Mouse (Mus musculus) heart, embryonic 13.5 days (tissue): Measurements from ENCODE around the gene Dgkg. TPM values are rescaled to one million over a fixed set of nuclear protein-coding genes. Genes with fewer than 3 reads are reported as not detected.
A peak's percentile ranks its signal among the peaks of the same experiment; 100 is the strongest.

Source experiments
- ATAC-seq: fragments of 200-750 bp; cut with Nextera tagmentation; 2 replicates; pipeline ENCODE4 v1.8.0; 2017; ENCODE audit warnings: moderate TSS enrichment; ENCODE audit not compliant: insufficient number of reproducible peaks, low FRiP score, low TSS enrichment; ENCODE audit errors: extremely low read depth
- H3K27ac ChIP-seq: fragments of 300-500 bp; sonication (generic); replicated peaks from 2 replicates; pipeline ENCODE4 v1.5.1; 2015; ENCODE audit warnings: moderate library complexity, mild to moderate bottlenecking, inconsistent platforms
- H3K27me3 ChIP-seq: fragments of 300-500 bp; sonication (generic); replicated peaks from 2 replicates; pipeline ENCODE4 v1.6.1; 2015; ENCODE audit warnings: mild to moderate bottlenecking, inconsistent platforms
- H3K36me3 ChIP-seq: fragments of 300-500 bp; sonication (generic); 2 replicates; pipeline ENCODE4 v1.6.1; 2015; ENCODE audit warnings: mild to moderate bottlenecking, inconsistent platforms
- H3K4me1 ChIP-seq: fragments of 300-500 bp; sonication (generic); 2 replicates; pipeline ENCODE4 v1.6.1; 2015; ENCODE audit warnings: inconsistent platforms
- H3K4me2 ChIP-seq: fragments of 300-500 bp; sonication (generic); 2 replicates; pipeline ENCODE4 v1.6.1; 2015; ENCODE audit warnings: inconsistent platforms, mild to moderate bottlenecking, moderate library complexity
- H3K4me3 ChIP-seq: fragments of 300-500 bp; sonication (generic); 2 replicates; pipeline ENCODE4 v1.5.1; 2015; ENCODE audit warnings: moderate library complexity, mild to moderate bottlenecking, inconsistent platforms
- H3K9ac ChIP-seq: fragments of 300-500 bp; sonication (generic); 2 replicates; pipeline ENCODE4 v1.6.1; 2015; ENCODE audit warnings: inconsistent platforms, mild to moderate bottlenecking, moderate library complexity
- H3K9me3 ChIP-seq: fragments of 300-500 bp; sonication (generic); 2 replicates; pipeline ENCODE4 v1.6.1; 2016; ENCODE audit warnings: inconsistent platforms
- WGBS: fragments of 180-500 bp; shearing (Covaris S2); methylation state at CpG from one replicate; pipeline ENCODE4 v1.1.7; 2015; ENCODE audit warnings: mixed read lengths; 5-methylcytosine and 5-hydroxymethylcytosine counted together
- polyA plus RNA-seq: library from polyadenylated mRNA; unstranded; fragments of >200 nt; fragmentation: Nextera tagmentation; extraction: Ambion mirVana; gene quantifications from 2 replicates; pipeline ENCODE4 v1.2.1, GENCODE M21; 2015

Gene Dgkg
- 0.43 and 0.62 TPM in 2 replicates for polyA plus RNA-seq

DNA sequence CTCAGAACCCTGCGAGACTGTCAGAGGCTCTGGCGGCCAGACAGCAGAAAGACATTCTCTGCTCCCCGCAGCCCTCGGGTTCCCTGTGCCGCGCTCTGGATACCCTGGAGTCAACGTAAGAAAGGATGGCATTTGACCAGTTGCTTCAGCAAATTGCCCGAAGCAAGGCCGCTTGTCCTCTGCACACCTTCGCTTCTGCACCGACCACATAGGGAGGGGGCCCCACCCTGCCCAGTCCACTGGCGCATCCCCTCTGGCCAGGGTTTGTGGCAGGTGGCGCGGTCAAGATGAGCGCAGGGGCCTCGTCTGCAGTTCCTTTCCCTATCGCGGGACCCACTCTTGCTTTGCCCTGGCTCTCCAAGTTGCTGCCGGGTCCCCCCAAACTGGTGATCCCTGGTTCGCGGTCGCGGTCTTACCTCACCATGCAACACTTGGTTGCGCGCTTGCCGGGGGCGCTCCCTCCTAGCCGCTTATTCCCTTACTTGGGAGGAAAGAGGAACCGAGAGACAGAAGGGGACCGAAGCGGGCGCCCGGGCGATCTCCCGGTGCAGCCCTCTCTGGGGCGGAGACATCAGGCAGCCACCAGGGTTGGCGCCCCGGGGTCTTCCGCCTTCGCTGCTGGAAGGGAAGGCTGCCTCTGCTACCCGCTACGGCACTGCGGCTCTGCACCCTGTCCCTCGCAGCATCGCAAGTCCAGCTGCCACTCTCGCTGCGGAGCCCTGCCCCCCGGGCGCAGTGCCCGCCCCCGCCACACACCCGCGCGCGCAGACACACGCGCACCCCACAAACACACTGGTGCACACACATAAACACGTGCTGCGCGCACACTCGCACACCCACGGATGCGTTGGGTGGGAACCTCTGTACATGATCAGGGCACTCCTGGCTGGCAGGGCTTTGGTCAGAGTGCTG is at the start of gene Dgkg:
Dgkg (minus strand) TSS at position 689 of the 912 bp plus-strand sequence.
- Histone ChIP-seq H3K27me3 (peaks cover 70% of the 10 kb centered on the region), H3K4me1 (peaks cover 21% of the 10 kb centered on the region), H3K4me3 (peak within 1 kb of the TSS; percentile 55), H3K9me3 (no peaks in the 10 kb centered on the region), H3K9ac (peak within 1 kb of the TSS; percentile 42), H3K36me3 (no peaks in the 10 kb centered on the region), H3K27ac (no peak within 1 kb of the TSS), H3K4me2 (peak within 1 kb of the TSS; percentile 81)
- ATAC-seq = no peak
- under 1% methylated on average over 61 of the region's 63 CpGs for WGBS

DNA sequence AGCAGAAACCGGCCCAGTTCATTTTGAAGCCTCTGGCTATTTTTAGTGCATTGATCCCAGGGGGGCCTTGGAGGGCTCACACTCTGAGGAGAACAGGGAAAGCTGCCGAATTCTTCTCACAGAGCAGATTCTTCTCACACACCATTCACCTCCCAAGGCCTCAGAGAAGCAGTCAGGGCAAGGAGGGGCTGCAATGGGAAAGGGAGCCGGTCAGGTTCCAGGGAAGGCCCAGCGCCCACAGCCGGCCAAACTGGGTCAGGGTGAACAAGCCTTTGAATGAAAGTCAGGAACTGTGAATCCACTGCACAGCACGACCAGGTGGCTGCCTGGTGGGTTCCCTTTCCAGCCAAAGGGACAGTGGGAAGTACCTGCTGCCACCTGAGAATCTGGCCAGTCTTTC is 47.9 kb upstream of the Dgkg start:
- no peaks in the 10 kb centered on the region for H3K9me3 ChIP-seq
- no peaks in the 10 kb centered on the region for H3K36me3 ChIP-seq
- ATAC-seq = no peak
- no peak overlapping the region for H3K4me2 ChIP-seq
- peaks cover 16% of the 10 kb centered on the region for H3K4me1 ChIP-seq
- no peaks in the 10 kb centered on the region for H3K27me3 ChIP-seq
- 0 out of 2 replicates have a peak overlapping the region, but pooled peaks have one; percentile 40 for H3K9ac ChIP-seq
- 31% methylated on average over 6 of the region's 6 CpGs for WGBS
- 0 out of 2 replicates have a peak overlapping the region, but pooled peaks have one; percentile 12 for H3K27ac ChIP-seq
- H3K4me3 ChIP-seq = no peak overlapping the region

DNA sequence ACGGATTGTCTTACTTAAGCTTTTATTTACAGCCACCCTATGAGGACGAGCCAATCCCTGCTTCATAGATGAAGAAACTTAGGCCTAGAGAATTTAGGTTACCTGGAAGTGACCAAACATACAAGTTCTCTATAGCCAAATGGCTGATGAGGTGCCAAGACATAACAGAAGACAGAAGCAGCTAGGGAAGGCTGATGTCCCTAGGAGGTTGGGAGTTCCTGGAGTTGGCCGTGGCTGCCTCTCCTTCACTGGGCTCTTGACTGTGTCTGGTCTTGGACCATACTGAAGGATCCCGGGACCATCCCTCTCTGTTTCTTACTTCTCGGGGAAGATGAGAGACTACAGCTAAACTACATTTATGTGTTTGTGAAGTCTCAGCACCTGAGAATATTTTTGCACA is 47.1 kb upstream of the Dgkg start:
- no peaks in the 10 kb centered on the region for H3K36me3 ChIP-seq
- no peaks in the 10 kb centered on the region for H3K27me3 ChIP-seq
- no peak overlapping the region for H3K27ac ChIP-seq
- 76% methylated on average over 5 of the region's 5 CpGs for WGBS
- no peak for ATAC-seq
- H3K9ac ChIP-seq = no peak overlapping the region
- no peak overlapping the region for H3K4me2 ChIP-seq
- H3K9me3 ChIP-seq = no peaks in the 10 kb centered on the region
- no peak overlapping the region for H3K4me3 ChIP-seq
- H3K4me1 ChIP-seq = peaks cover 23% of the 10 kb centered on the region

DNA sequence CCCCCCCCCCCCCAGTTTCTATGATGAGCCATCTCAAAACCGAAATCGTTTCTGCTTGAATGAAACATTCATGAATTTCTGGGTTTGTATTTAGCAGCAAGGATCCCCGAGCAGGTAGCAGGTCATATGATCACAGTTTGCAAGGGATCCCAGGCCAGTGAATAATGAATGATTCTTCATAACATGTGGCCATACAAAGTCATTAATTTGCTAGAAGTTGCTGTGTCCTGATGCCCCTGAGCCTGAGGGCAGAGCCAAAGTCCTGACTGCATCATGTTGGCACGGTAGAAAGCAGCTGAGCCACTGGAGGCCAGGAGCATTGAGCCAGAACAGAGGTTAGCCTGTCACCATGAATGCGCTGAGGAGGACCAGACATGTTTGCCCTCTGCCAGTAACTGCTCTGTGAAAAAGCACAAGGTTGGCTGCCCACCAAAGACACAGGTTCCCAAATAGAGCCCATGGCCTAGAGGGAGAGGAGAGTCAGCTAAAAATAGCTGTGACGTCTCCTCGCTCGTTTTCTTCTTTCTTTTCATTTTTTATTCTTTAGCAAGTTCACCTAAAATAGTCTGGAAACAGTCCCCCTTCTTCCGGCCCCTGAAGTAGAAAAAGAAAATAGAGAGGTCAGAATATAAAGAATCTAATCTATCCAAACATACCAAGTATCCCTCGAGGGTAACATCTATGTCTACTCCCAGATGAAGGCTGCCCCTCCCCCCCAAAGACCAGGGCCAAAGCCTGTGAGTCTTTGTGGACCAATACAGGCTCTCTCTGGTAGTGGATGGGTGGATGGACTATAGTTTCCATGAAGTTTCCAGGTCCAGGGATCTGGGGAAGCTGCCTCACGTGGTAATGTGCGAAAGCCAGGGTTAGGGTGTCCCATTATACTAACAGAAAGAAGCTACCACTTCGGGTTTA is 42.1 kb upstream of the Dgkg start:
- ATAC-seq = peak; percentile 42; the same call in 1 of the 2 replicates
- 49% methylated on average over 13 of the region's 13 CpGs for WGBS
- H3K36me3 ChIP-seq = no peaks in the 10 kb centered on the region

DNA sequence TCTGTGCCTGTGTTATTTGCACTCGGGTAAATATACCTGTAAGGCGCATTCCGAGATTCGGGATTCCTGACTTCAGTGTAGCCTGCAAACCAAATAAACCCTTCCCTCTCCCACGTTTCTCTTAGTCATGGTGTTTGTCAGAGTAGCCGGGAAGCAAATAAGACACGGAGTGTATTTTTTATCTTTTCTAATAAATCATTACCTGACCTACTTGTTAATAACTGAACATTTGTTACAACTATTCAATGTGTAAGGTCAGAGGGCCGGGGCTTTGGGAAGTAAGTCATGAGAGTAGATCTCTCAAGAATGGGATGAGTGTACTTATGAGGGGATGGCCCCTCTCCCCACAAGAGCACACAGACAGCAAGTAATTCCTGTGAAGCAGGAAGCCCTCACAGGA is 41.1 kb upstream of the Dgkg start:
- H3K27ac ChIP-seq = no peak overlapping the region
- H3K9me3 ChIP-seq = no peaks in the 10 kb centered on the region
- no peak overlapping the region for H3K4me2 ChIP-seq
- 81% methylated on average over 8 of the region's 8 CpGs for WGBS
- no peak overlapping the region for H3K4me3 ChIP-seq
- no peak for ATAC-seq
- H3K36me3 ChIP-seq = no peaks in the 10 kb centered on the region
- H3K4me1 ChIP-seq = peaks cover 17% of the 10 kb centered on the region
- H3K27me3 ChIP-seq = no peaks in the 10 kb centered on the region
- no peak overlapping the region for H3K9ac ChIP-seq

More for the DNA sequence above, 42.1 kb upstream of the Dgkg start:
- Histone ChIP-seq H3K4me3 (no peak overlapping the region), H3K4me2 (0 out of 2 replicates have a peak overlapping the region, but pooled peaks have one; percentile 7), H3K4me1 (peaks cover 17% of the 10 kb centered on the region), H3K27ac (peak overlapping the region; percentile 43), H3K9ac (no peak overlapping the region), H3K9me3 (no peaks in the 10 kb centered on the region), H3K27me3 (no peaks in the 10 kb centered on the region)

DNA sequence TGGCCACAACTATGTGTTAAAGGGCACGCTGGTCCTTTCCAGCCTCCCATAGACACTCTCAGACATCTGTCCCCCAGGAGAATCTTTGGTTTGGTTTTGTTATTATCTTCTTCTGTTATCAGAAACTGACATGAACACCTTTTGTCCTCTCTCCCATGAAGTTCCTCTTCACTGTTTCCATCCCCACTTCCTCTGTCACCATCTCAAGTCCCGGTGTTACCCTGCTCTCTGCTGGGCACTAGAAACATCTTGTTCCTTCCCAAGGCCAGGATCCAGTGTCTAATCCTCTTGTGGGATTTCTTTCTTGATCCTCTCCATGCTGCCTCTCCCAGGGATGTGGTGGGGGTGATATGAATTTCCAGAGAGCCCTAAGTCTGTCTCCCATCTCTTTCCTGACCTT is 32.6 kb upstream of the Dgkg start:
- Histone ChIP-seq H3K27me3 (no peaks in the 10 kb centered on the region), H3K4me3 (no peak overlapping the region), H3K9me3 (no peaks in the 10 kb centered on the region), H3K4me2 (no peak overlapping the region), H3K4me1 (no peaks in the 10 kb centered on the region), H3K9ac (no peak overlapping the region), H3K36me3 (no peaks in the 10 kb centered on the region), H3K27ac (no peak overlapping the region)
- ATAC-seq = no peak
- WGBS = 72% methylated on average over 2 of the region's 2 CpGs

DNA sequence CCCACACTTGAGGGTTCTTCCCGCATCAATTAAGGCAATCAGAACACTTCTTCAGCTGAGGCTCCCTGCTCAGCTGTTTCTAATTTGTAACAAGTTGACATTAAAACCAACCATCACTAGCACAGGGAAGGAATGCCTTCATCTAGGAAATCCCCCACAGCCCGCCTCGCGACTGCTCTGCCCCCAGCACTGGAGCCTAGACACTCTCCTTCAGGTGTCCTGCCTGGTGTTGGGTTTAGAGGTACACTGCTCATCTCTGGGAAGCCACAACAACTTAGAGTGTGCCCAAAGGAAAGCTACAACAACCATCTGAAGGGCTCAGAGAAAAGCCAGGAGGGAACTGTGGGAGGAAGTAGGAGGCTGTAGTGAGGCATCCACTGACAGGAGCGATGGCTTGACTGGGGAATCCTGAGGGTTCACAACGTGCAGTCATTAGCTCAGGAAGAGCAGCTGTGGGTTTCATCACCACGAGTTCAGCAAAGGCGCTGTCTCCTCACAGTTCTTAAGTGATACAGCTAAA is 30.8 kb upstream of the Dgkg start:
- 58% methylated on average over 8 of the region's 8 CpGs for WGBS
- ATAC-seq = no peak
- no peaks in the 10 kb centered on the region for H3K4me1 ChIP-seq
- no peaks in the 10 kb centered on the region for H3K36me3 ChIP-seq
- no peak overlapping the region for H3K27ac ChIP-seq
- no peaks in the 10 kb centered on the region for H3K9me3 ChIP-seq
- H3K4me3 ChIP-seq = no peak overlapping the region
- no peaks in the 10 kb centered on the region for H3K27me3 ChIP-seq
- H3K4me2 ChIP-seq = no peak overlapping the region
- no peak overlapping the region for H3K9ac ChIP-seq

DNA sequence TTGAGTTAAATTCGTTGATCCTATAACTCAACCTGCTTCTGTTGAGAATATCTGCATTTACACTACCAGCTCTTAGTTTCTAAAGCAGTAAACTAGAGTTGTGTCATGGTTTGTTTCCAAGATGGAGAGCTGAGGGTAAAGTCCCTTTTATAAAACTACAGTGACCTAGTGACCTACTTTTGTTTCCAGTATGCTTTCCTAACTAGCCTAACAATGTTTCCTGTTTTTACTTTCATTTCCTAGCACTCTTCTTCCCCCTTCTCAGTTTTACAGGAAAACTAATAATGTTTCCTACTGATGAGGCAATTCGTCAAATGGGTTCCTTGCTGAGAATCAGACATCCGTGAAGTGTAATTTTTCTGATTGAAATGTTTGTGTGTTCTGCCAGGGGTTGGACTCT is 26.6 kb upstream of the Dgkg start:
- 77% methylated on average over 3 of the region's 3 CpGs for WGBS
- no peaks in the 10 kb centered on the region for H3K9me3 ChIP-seq

DNA sequence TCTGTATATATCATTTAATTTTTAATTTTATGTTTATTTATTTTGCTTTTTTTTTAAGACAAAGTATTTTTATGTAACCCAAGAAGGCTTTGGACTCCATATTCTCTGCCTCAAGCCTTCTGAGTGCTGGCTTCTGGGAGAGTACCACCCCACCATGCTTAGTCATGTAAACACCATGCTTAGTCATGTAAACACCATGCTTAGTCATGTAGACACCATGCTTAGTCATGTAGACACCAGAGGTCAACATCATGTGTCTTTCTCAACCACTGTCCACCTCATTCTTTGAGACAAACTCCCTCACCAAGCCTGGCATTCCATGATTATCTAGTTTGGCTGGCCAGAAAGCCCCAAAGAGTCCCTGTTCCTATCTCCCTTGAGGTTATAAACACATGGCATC is 25.7 kb upstream of the Dgkg start:
- H3K9ac ChIP-seq = no peak overlapping the region
- no peak overlapping the region for H3K27ac ChIP-seq
- H3K27me3 ChIP-seq = no peaks in the 10 kb centered on the region
- ATAC-seq = no peak
- H3K36me3 ChIP-seq = no peaks in the 10 kb centered on the region
- no peak overlapping the region for H3K4me2 ChIP-seq
- H3K9me3 ChIP-seq = no peaks in the 10 kb centered on the region
- H3K4me1 ChIP-seq = no peaks in the 10 kb centered on the region
- no peak overlapping the region for H3K4me3 ChIP-seq

More for the DNA sequence above, 26.6 kb upstream of the Dgkg start:
- Histone ChIP-seq H3K4me3 (no peak overlapping the region), H3K4me1 (no peaks in the 10 kb centered on the region), H3K9ac (no peak overlapping the region), H3K36me3 (no peaks in the 10 kb centered on the region), H3K4me2 (no peak overlapping the region), H3K27ac (no peak overlapping the region), H3K27me3 (no peaks in the 10 kb centered on the region)
- ATAC-seq = no peak

DNA sequence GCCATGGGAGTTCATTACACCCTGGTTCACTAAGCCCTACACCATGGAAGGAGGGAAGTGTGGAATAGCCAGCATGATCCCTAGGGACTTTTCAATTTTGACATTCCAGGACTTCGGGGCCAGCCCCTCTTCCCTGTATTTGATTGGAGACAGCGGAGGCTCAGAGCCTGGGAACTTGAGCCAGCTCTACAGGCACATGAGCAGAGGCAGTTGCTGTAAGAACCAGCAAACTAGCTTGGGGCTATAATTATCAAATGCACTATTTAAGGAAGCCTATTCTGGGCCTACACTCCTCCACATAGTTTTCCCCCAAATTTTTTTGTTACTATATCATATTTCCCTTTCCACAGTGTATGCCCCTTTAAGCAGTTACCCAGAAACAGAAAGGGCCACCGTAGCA is 22.6 kb upstream of the Dgkg start:
- H3K4me1 ChIP-seq = no peaks in the 10 kb centered on the region

DNA sequence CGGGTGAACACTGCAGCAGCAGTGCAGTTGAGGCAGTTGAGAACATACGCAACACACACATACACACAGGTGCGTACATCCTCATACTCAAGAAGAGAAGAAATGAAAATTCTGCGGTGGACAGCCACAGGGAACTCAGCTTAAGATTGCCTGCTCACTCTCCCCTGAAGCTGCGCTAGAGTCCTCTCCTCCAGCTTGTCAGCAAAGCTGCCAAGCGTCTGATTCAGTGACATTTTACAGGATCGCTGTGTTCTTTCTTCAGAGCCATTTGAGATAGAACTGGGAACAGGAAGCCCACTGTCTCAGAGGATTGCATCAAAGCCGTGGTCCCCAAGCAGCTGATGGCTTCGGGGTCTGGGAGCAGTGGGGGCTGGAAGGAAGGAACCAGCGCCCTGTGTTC is 17.6 kb upstream of the Dgkg start:
- Histone ChIP-seq H3K4me1 (no peaks in the 10 kb centered on the region), H3K27me3 (peaks cover 5% of the 10 kb centered on the region; the same call in 1 of the 2 replicates), H3K36me3 (no peaks in the 10 kb centered on the region), H3K27ac (no peak overlapping the region), H3K9ac (no peak overlapping the region), H3K4me2 (no peak overlapping the region), H3K4me3 (no peak overlapping the region), H3K9me3 (no peaks in the 10 kb centered on the region)
- 58% methylated on average over 10 of the region's 10 CpGs for WGBS
- ATAC-seq = no peak

More for the DNA sequence above, 22.6 kb upstream of the Dgkg start:
- Histone ChIP-seq H3K9me3 (no peaks in the 10 kb centered on the region), H3K27me3 (no peaks in the 10 kb centered on the region), H3K4me3 (no peak overlapping the region), H3K36me3 (no peaks in the 10 kb centered on the region), H3K27ac (no peak overlapping the region), H3K4me2 (no peak overlapping the region), H3K9ac (no peak overlapping the region)
- 60% methylated on average over 3 of the region's 3 CpGs for WGBS
- ATAC-seq = no peak
